Mouse (Mus musculus) limb, embryonic 11.5 days (tissue): ENCODE measurements at regions not wholly inside any gene's neighbourhood (a gene's known extent, or its start where the extent isn't known, plus 50 kb on each side); places are given as distances from the start of the nearest gene placed in this dataset.
"Not testable (repeated sequence)": the region's sequence is repeated elsewhere in the genome, so short reads cannot be mapped to it uniquely, and the experiment has no call there.

Source experiments
- ATAC-seq: fragments of 200-750 bp; cut with Nextera tagmentation; 2 replicates; pipeline ENCODE4 v1.8.0; 2017; ENCODE audit warnings: low read depth; ENCODE audit not compliant: insufficient number of reproducible peaks, low FRiP score, low TSS enrichment
- DNase-seq: peaks from one replicate; pipeline ENCODE4 v3.0.0-alpha.2; 2015; ENCODE audit warnings: low spot score
- H3K27ac ChIP-seq: fragments of 300-500 bp; sonication (generic); replicated peaks from 2 replicates; pipeline ENCODE4 v1.5.1; 2014; ENCODE audit warnings: low read depth, mild to moderate bottlenecking, low read length
- H3K27me3 ChIP-seq: fragments of 300-500 bp; sonication (generic); 2 replicates; pipeline ENCODE4 v1.6.1; 2014; ENCODE audit warnings: mild to moderate bottlenecking, low read length, mixed read lengths; ENCODE audit not compliant: control insufficient read depth, insufficient read depth
- H3K36me3 ChIP-seq: fragments of 300-500 bp; sonication (generic); 2 replicates; pipeline ENCODE4 v1.6.1; 2014; ENCODE audit warnings: mild to moderate bottlenecking, low read length, moderate library complexity, mixed read lengths; ENCODE audit not compliant: control insufficient read depth, insufficient read depth
- H3K4me1 ChIP-seq: fragments of 300-500 bp; sonication (generic); 2 replicates; pipeline ENCODE4 v1.6.1; 2014; ENCODE audit warnings: low read length, mixed read lengths; ENCODE audit not compliant: control insufficient read depth, insufficient read depth
- H3K4me2 ChIP-seq: fragments of 300-500 bp; sonication (generic); 2 replicates; pipeline ENCODE4 v1.6.1; 2014; ENCODE audit warnings: low read depth, mild to moderate bottlenecking, moderate library complexity; ENCODE audit not compliant: severe bottlenecking
- H3K4me3 ChIP-seq: fragments of 300-500 bp; sonication (generic); 2 replicates; pipeline ENCODE4 v1.5.1; 2014; ENCODE audit warnings: low read depth, low read length
- H3K9ac ChIP-seq: fragments of 300-500 bp; sonication (generic); 2 replicates; pipeline ENCODE4 v1.6.1; 2014; ENCODE audit warnings: mild to moderate bottlenecking, low read length
- H3K9me3 ChIP-seq: fragments of 300-500 bp; sonication (generic); 2 replicates; pipeline ENCODE4 v1.6.1; 2016; ENCODE audit warnings: low read length; ENCODE audit not compliant: control insufficient read depth
- WGBS: fragments of 180-500 bp; shearing (Covaris S2); extraction: QIAGEN DNeasy Blood & Tissue Kit; methylation state at CpG from one replicate; pipeline ENCODE4 v1.1.7; 2014; 5-methylcytosine and 5-hydroxymethylcytosine counted together

- Histone ChIP-seq H3K27me3 (no peaks in the 10 kb centered on the region), H3K4me2 (no peak overlapping the region), H3K4me1 (no peaks in the 10 kb centered on the region), H3K4me3 (no peak overlapping the region), H3K36me3 (no peaks in the 10 kb centered on the region), H3K27ac (no peak overlapping the region), H3K9me3 (no peaks in the 10 kb centered on the region), H3K9ac (no peak overlapping the region)
- DNase-seq (no peak), ATAC-seq (no peak)
These were observed 56.0 kb downstream of the Ccdc71l start for GRCm38 (mm10) chr12:32434506-32435002.

- no peaks in the 10 kb centered on the region for H3K4me1 ChIP-seq
- no peaks in the 10 kb centered on the region for H3K27me3 ChIP-seq
- 86% methylated on average over 1 of the region's 1 CpGs for WGBS
- DNase-seq (no peak), ATAC-seq (no peak)
- H3K27ac ChIP-seq = no peak overlapping the region
- no peak overlapping the region for H3K4me2 ChIP-seq
- H3K9ac ChIP-seq = no peak overlapping the region
- no peak overlapping the region for H3K4me3 ChIP-seq
- H3K36me3 ChIP-seq = no peaks in the 10 kb centered on the region
- H3K9me3 ChIP-seq = no peaks in the 10 kb centered on the region
These were observed 56.6 kb downstream of the Ccdc71l start for GRCm38 (mm10) chr12:32435126-32435525.

GRCm38 (mm10) chr12:32438209-32438608 is 59.7 kb downstream of the Ccdc71l start:
- Histone ChIP-seq H3K27me3 (no peaks in the 10 kb centered on the region), H3K9me3 (no peaks in the 10 kb centered on the region), H3K4me1 (no peaks in the 10 kb centered on the region), H3K4me3 (no peak overlapping the region), H3K9ac (no peak overlapping the region), H3K27ac (no peak overlapping the region), H3K36me3 (no peaks in the 10 kb centered on the region), H3K4me2 (no peak overlapping the region)
- DNase-seq (no peak), ATAC-seq (no peak)
- 90% methylated on average over 1 of the region's 1 CpGs for WGBS

DNA sequence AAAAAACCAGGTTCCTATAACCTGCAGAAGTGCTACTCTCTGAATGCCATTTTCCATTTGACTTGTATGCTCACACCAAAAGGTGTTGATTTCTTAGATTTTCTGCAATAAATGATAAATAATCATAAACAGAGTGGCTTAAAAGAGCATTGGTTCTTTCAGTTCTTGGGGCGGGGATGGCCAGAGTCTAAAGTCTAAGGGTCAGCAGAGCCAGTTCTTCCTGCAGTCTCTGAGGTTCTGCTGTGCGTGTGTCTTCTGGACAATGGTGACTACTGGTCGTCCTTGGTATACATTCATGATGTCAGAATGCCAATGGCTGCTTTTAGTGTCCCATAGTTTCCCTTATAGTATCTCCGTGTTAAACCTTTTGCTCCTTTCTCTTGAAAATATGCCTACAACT is 66.3 kb downstream of the Ccdc71l start:
- H3K9me3 ChIP-seq = no peaks in the 10 kb centered on the region
- H3K27ac ChIP-seq = no peak overlapping the region
- no peak for ATAC-seq
- DNase-seq = no peak
- H3K4me1 ChIP-seq = no peaks in the 10 kb centered on the region
- H3K4me3 ChIP-seq = no peak overlapping the region
- no peak overlapping the region for H3K9ac ChIP-seq
- no peak overlapping the region for H3K4me2 ChIP-seq
- H3K36me3 ChIP-seq = no peaks in the 10 kb centered on the region
- 91% methylated on average over 4 of the region's 4 CpGs for WGBS
- H3K27me3 ChIP-seq = no peaks in the 10 kb centered on the region

GRCm38 (mm10) chr12:32445874-32446273 is 67.4 kb downstream of the Ccdc71l start:
- H3K4me2 ChIP-seq = no peak overlapping the region
- H3K4me1 ChIP-seq = no peaks in the 10 kb centered on the region
- no peaks in the 10 kb centered on the region for H3K36me3 ChIP-seq
- DNase-seq = no peak
- no peaks in the 10 kb centered on the region for H3K27me3 ChIP-seq
- no peak for ATAC-seq
- no peak overlapping the region for H3K27ac ChIP-seq
- H3K4me3 ChIP-seq = no peak overlapping the region
- no peaks in the 10 kb centered on the region for H3K9me3 ChIP-seq
- H3K9ac ChIP-seq = no peak overlapping the region

- Histone ChIP-seq H3K36me3 (no peaks in the 10 kb centered on the region), H3K4me3 (no peak overlapping the region)
- ATAC-seq = no peak
These were observed 70.9 kb downstream of the Ccdc71l start for GRCm38 (mm10) chr12:32449373-32449772.

GRCm38 (mm10) chr12:32451226-32451625 is 72.7 kb downstream of the Ccdc71l start:
- H3K9ac ChIP-seq = no peak overlapping the region
- no peak overlapping the region for H3K4me3 ChIP-seq
- no peak overlapping the region for H3K4me2 ChIP-seq
- DNase-seq (no peak), ATAC-seq (no peak)
- H3K9me3 ChIP-seq = no peaks in the 10 kb centered on the region
- no peak overlapping the region for H3K27ac ChIP-seq
- H3K4me1 ChIP-seq = no peaks in the 10 kb centered on the region
- H3K36me3 ChIP-seq = no peaks in the 10 kb centered on the region
- no peaks in the 10 kb centered on the region for H3K27me3 ChIP-seq
- 56% methylated on average over 1 of the region's 1 CpGs for WGBS

More at GRCm38 (mm10) chr12:32449373-32449772, 70.9 kb downstream of the Ccdc71l start:
- no peaks in the 10 kb centered on the region for H3K4me1 ChIP-seq
- no peaks in the 10 kb centered on the region for H3K27me3 ChIP-seq
- no peak overlapping the region for H3K4me2 ChIP-seq
- no peak for DNase-seq
- H3K9ac ChIP-seq = no peak overlapping the region
- H3K27ac ChIP-seq = no peak overlapping the region
- no peaks in the 10 kb centered on the region for H3K9me3 ChIP-seq

DNA sequence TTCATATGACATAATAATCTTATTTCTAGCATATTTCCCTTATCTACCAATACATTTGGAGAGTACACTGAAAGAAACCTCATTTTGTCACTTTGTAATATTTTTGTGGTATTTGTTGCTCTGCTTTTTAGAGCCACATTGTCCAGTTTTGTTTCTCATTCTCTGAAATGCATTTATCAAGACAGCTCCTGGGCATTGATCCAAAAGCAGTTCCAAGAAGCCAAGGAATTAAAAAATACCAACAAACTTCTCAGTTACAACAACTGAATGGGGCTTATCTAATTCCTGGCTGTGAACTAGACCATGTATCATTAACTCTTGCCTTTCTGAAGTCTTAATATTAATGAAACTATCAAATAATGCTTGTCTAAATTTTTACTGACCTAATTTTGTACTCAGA is 76.3 kb downstream of the Ccdc71l start:
- H3K9me3 ChIP-seq = no peaks in the 10 kb centered on the region
- ATAC-seq (no peak), DNase-seq (no peak)
- no peaks in the 10 kb centered on the region for H3K4me1 ChIP-seq
- no peaks in the 10 kb centered on the region for H3K27me3 ChIP-seq
- no peak overlapping the region for H3K4me2 ChIP-seq
- no peak overlapping the region for H3K4me3 ChIP-seq
- no peaks in the 10 kb centered on the region for H3K36me3 ChIP-seq
- no peak overlapping the region for H3K9ac ChIP-seq
- no peak overlapping the region for H3K27ac ChIP-seq

DNA sequence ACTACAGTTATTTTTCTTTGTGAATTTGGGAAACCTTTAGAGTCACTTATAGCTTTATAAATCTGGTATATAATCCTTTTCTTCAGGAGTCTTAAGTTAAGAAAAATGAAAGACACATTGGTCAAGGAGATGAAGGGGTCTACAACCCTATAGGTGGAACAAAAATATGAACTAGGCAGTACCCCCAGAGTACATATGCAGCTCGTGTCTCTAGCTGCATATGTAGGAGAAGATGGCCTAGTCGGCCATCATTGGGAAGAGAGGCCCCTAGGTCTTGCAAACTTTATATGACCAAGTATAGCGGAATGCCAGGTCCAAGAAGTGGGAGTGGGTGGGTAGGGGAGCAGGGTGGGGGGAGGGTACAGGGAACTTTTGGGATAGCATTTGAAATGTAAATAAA is 76.7 kb downstream of the Ccdc71l start:
- H3K9ac ChIP-seq, H3K27me3 ChIP-seq, H3K27ac ChIP-seq, H3K36me3 ChIP-seq, H3K4me1 ChIP-seq, H3K4me2 ChIP-seq, H3K4me3 ChIP-seq, DNase-seq, ATAC-seq, H3K9me3 ChIP-seq: not testable (repeated sequence)
- 81% methylated on average over 3 of the region's 3 CpGs for WGBS
